Mouse (Mus musculus) embryonic facial prominence, embryonic 15.5 days (tissue): ENCODE measurements around the gene 1700001P01Rik. TPM values are rescaled to one million over a fixed set of nuclear protein-coding genes. Genes with fewer than 3 reads are reported as not detected.

Experiments used
- ATAC-seq: fragments of 200-750 bp; cut with Nextera tagmentation; 2 replicates; pipeline ENCODE4 v1.8.0; 2017; ENCODE audit warnings: low read depth, moderate TSS enrichment; ENCODE audit not compliant: insufficient number of reproducible peaks, low FRiP score, low TSS enrichment
- H3K27ac ChIP-seq: fragments of 300-500 bp; sonication (generic); replicated peaks from 2 replicates; pipeline ENCODE4 v1.5.1; 2015; ENCODE audit warnings: mild to moderate bottlenecking, inconsistent platforms
- H3K27me3 ChIP-seq: fragments of 300-500 bp; sonication (generic); 2 replicates; pipeline ENCODE4 v1.6.1; 2015; ENCODE audit warnings: inconsistent platforms
- H3K36me3 ChIP-seq: fragments of 300-500 bp; sonication (generic); 2 replicates; pipeline ENCODE4 v1.6.1; 2015; ENCODE audit warnings: mild to moderate bottlenecking, inconsistent platforms
- H3K4me1 ChIP-seq: fragments of 300-500 bp; sonication (generic); 2 replicates; pipeline ENCODE4 v1.6.1; 2015; ENCODE audit warnings: inconsistent platforms
- H3K4me2 ChIP-seq: fragments of 300-500 bp; sonication (generic); replicated peaks from 2 replicates; pipeline ENCODE4 v1.6.1; 2015; ENCODE audit warnings: mild to moderate bottlenecking, inconsistent platforms
- H3K4me3 ChIP-seq: fragments of 300-500 bp; sonication (generic); replicated peaks from 2 replicates; pipeline ENCODE4 v1.5.1; 2015; ENCODE audit warnings: mild to moderate bottlenecking, inconsistent platforms
- H3K9ac ChIP-seq: fragments of 300-500 bp; sonication (generic); 2 replicates; pipeline ENCODE4 v1.6.1; 2015; ENCODE audit warnings: inconsistent platforms
- H3K9me3 ChIP-seq: fragments of 300-500 bp; sonication (generic); replicated peaks from 2 replicates; pipeline ENCODE4 v1.6.1; 2016; ENCODE audit warnings: inconsistent platforms
- WGBS: fragments of 180-500 bp; shearing (Covaris S2); methylation state at CpG from one replicate; pipeline ENCODE4 v1.1.7; 2015; 5-methylcytosine and 5-hydroxymethylcytosine counted together
- polyA plus RNA-seq: library from polyadenylated mRNA; unstranded; fragments of >200 nt; fragmentation: Nextera tagmentation; extraction: Ambion mirVana; gene quantifications from 2 replicates; pipeline ENCODE4 v1.2.1, GENCODE M21; 2015

The 1700001P01Rik gene
- polyA plus RNA-seq, 1 experiment from 2014 or later, result 0.95 TPM

DNA sequence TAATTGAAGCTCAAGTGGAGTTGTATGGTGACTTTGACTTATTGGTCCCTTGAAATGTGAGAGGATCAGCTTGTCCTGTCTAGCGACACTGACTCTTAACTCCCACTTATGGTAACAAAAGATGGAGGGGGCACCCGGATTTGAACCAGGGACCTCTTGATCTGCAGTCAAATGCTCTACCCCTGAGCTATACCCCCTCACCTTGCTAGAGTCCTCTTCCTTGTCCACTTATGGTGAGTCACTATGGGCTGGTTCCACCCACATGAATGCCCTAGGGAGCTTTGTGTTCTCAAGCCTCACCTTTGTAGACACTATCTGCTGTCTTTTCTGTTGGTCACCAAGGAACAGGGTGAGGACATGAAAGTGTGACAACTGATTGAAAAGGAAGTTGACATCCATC is 6.0 kb downstream of the 1700001P01Rik start:
- H3K27me3 ChIP-seq, result no peaks in the 10 kb centered on the region
- ATAC-seq, result no peak
- H3K4me3 ChIP-seq, result no peak overlapping the region
- 34% methylated on average over 2 of the region's 2 CpGs for WGBS
- H3K36me3 ChIP-seq, result no peaks in the 10 kb centered on the region
- H3K9me3 ChIP-seq, result no peaks in the 10 kb centered on the region
- H3K27ac ChIP-seq, result no peak overlapping the region
- H3K4me2 ChIP-seq, result no peak overlapping the region
- H3K4me1 ChIP-seq, result peaks cover 15% of the 10 kb centered on the region
- no peak overlapping the region for H3K9ac ChIP-seq

DNA sequence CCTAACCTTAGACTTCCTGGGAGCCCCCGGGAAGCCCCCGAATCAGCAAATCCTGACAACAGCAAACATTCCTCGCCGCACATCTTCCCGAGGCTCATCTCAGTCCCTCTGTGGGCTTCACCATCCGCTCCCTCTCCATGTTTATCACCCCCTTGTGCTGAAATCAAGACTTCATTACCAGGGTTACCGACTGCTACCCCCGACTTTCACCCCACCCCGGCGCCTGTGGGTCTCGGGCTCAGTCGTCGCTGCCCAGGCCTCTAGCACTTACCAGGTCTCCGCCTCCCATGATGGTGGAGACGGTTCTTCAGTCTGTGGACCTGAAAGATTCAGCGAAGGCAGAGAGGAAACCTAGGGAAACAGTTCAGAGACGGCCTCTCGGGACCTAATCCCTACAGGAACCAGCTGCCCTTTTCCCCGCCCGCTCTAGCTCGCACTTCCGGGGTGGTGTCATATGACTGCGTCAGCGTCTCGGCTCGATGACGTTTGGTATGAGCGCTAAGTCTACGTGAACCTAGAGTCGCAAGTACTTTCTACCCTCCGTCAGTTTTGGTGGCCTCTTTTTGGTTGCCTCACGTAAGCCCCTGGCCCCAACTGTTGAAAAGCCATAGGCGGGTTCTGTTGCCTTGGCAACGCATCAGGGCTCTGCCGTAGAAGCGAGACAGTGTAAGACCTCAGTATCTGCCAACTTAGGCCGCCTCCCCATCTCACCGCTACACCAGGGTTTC is 9.4 kb downstream of the 1700001P01Rik start, which contains the start of gene Cwc25:
Gene Cwc25 (minus strand): TSS at position 403 of the 728 bp plus-strand sequence.
- Histone ChIP-seq H3K4me3 (peak within 1 kb of the TSS; percentile 77), H3K4me1 (peaks cover 20% of the 10 kb centered on the region), H3K36me3 (peaks cover 23% of the 10 kb centered on the region), H3K27me3 (no peaks in the 10 kb centered on the region), H3K4me2 (peak within 1 kb of the TSS; percentile 68), H3K9me3 (no peaks in the 10 kb centered on the region), H3K27ac (peak within 1 kb of the TSS; percentile 95), H3K9ac (peak within 1 kb of the TSS; percentile 83)
- under 1% methylated on average over 38 of the region's 38 CpGs for WGBS
- ATAC-seq, result peak; percentile 90

DNA sequence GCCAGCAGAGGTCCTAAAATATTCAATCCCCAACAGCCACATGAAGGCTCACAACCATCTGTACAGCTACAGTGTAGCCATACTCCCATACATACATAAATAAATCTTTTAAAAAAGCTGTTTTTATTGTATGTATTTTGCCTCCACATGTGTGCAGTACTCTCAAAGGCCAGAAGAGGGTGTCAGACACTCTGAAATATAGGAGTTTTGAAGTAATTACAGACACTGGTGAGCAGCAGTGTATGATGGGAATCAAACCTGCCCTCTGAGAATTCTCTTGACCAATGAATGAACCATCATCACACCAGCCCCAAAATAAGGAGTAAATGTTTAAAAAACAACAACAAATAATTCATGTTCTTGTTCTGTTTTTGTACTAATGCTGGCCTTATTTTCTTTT is 14.1 kb downstream of the 1700001P01Rik start:
- H3K4me1 ChIP-seq, result peaks cover 17% of the 10 kb centered on the region
- H3K27me3 ChIP-seq, result no peaks in the 10 kb centered on the region
- peaks cover 65% of the 10 kb centered on the region for H3K36me3 ChIP-seq
- H3K27ac ChIP-seq, result no peak overlapping the region
- no peaks in the 10 kb centered on the region for H3K9me3 ChIP-seq
- no peak overlapping the region for H3K4me3 ChIP-seq
- no peak for ATAC-seq
- H3K9ac ChIP-seq, result no peak overlapping the region
- no peak overlapping the region for H3K4me2 ChIP-seq

DNA sequence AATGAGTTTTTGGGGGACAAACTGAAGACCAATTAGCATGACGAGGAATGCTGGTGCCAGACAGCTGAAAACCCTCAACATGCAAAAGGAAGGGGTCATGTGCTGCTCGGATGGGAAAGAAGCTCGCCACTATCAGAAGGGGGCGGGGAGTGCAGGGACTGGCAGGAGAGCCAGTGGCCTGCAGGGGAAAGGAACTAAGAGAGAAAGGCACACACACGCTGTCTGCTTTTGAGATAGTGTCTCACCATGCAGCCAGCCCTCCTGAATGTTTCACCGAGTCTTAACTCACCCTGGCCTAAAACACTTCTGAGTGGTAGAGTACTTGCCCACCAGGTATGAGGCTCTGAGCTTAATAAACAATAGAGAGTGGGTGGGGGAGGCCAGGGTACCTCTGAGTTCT is 16.8 kb downstream of the 1700001P01Rik start:
- no peaks in the 10 kb centered on the region for H3K9me3 ChIP-seq
- H3K4me1 ChIP-seq, result no peaks in the 10 kb centered on the region
- no peak for ATAC-seq
- H3K27me3 ChIP-seq, result no peaks in the 10 kb centered on the region
- H3K27ac ChIP-seq, result no peak overlapping the region
- no peak overlapping the region for H3K4me2 ChIP-seq
- H3K9ac ChIP-seq, result no peak overlapping the region
- H3K36me3 ChIP-seq, result peaks cover 87% of the 10 kb centered on the region
- WGBS, result 85% methylated on average over 6 of the region's 6 CpGs
- H3K4me3 ChIP-seq, result no peak overlapping the region

DNA sequence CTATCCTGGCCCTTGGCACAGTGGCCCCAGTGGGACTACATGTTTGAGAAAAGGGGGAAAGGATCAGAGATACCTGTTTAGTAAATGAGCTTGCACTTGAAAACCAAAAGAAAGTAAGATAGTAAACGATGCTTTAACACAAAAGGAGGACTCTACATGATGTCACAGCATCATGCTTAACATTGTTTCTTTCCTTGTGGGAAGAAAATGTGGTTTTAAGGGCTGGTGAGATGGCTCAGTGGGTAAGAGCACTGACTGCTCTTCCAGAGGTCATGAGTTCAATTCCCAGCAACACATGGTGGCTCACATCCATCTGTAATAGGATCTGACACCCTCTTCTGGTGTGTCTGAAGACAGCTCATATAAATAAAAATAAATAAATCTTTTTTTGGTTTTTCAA is 17.6 kb downstream of the 1700001P01Rik start:
- Histone ChIP-seq H3K4me1 (no peaks in the 10 kb centered on the region), H3K4me3 (no peak overlapping the region), H3K9me3 (no peaks in the 10 kb centered on the region), H3K27ac (no peak overlapping the region), H3K36me3 (peaks cover 91% of the 10 kb centered on the region), H3K9ac (no peak overlapping the region), H3K4me2 (no peak overlapping the region), H3K27me3 (no peaks in the 10 kb centered on the region)
- no peak for ATAC-seq
- 97% methylated on average over 1 of the region's 1 CpGs for WGBS

DNA sequence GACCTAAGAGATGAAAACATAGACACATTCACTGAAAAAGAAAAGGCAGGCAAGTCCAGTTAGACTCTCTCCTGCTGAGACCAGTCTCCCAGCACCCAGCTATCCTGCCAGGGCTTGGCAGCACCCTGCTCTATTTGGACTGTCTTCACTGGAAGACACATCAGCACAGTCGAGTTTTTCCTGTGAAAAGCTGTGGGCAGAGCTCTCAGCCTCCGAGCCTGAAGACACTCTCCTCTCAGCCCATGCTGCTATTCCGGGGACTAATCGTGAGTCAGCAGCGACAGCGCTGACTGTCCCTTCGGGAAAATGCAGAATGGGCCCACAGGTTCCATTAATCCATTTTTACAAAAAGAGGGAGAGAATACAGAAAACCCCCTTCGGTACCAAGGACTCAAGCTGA is 22.4 kb downstream of the 1700001P01Rik start:
- Histone ChIP-seq H3K9me3 (no peaks in the 10 kb centered on the region), H3K27me3 (no peaks in the 10 kb centered on the region), H3K36me3 (peaks cover 91% of the 10 kb centered on the region), H3K4me1 (no peaks in the 10 kb centered on the region), H3K27ac (no peak overlapping the region), H3K4me2 (no peak overlapping the region), H3K9ac (no peak overlapping the region), H3K4me3 (no peak overlapping the region)
- ATAC-seq, result no peak
- 93% methylated on average over 8 of the region's 8 CpGs for whole genome bisulfite sequencing

DNA sequence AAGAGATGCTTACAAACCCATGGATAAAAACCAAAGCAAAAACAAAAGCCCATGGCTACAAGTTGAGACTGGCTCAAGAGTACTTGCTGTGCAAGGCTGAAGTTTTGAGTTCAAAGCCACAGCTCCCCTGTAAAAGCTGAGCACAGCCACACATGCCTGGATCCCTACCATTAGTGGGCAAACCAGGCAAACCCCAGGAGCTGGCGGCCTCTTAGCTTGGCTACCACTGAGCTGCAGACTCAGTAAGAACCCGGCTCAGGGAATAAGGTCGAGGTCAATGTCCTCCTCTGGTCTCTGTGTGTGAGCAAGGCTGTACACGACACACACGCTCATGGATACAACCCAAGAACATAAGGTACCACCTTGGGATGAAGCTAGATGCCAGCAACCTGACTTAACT is 27.2 kb downstream of the 1700001P01Rik start:
- 90% methylated on average over 5 of the region's 5 CpGs for WGBS
- H3K4me3 ChIP-seq, result no peak overlapping the region
- H3K9me3 ChIP-seq, result no peaks in the 10 kb centered on the region
- no peak overlapping the region for H3K4me2 ChIP-seq
- H3K27ac ChIP-seq, result no peak overlapping the region
- peaks cover 8% of the 10 kb centered on the region for H3K4me1 ChIP-seq
- no peak overlapping the region for H3K9ac ChIP-seq
- ATAC-seq, result no peak
- peaks cover 72% of the 10 kb centered on the region for H3K36me3 ChIP-seq
- H3K27me3 ChIP-seq, result no peaks in the 10 kb centered on the region

DNA sequence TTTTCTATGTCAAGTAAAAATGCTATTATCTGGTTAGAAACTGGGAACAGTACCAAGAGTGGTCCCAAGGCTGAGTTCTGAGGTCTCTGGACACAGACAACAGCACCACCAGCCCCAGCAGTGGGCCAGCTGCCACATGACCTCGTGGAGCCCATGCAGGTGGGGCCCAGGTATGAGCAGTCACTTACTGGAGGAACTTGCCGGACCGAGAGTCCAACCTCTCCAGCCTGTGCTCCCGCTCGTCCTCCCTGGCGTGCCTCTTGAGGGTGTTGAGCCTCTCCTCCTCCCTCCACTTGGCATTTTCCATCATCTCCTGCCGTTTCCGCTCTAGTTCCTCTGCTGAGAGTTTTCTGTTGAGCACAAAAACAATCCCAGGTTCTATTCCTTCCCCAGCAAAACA is 27.9 kb downstream of the 1700001P01Rik start:
- Histone ChIP-seq H3K36me3 (peaks cover 65% of the 10 kb centered on the region), H3K9me3 (no peaks in the 10 kb centered on the region)

DNA sequence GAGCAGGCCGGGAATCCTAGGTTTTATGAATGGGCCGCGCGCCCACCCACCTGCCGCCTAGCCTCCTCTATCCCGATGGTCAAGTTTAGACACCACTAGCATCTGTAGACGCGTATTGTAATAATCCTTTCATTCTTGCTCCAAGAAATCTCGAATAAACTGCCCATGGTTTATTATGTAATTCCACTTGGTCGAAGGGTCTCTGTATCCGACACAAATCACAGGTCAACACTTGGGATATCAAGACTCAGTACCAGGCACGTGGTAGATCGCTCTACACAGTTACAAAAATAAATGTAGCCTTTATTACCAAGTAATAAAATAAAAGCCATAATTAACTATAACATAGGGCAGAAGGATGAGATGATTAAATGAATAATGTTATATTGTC is 30.4 kb downstream of the 1700001P01Rik start:
- Histone ChIP-seq H3K4me3 (peak overlapping the region; percentile 73), H3K9ac (no peak overlapping the region), H3K27ac (no peak overlapping the region), H3K36me3 (peaks cover 43% of the 10 kb centered on the region), H3K27me3 (no peaks in the 10 kb centered on the region), H3K4me1 (peaks cover 27% of the 10 kb centered on the region), H3K4me2 (peak overlapping the region; percentile 51), H3K9me3 (no peaks in the 10 kb centered on the region)
- no peak for ATAC-seq
- 10% methylated on average over 13 of the region's 13 CpGs for WGBS

More for the DNA sequence above, 27.9 kb downstream of the 1700001P01Rik start:
- no peaks in the 10 kb centered on the region for H3K27me3 ChIP-seq
- no peak overlapping the region for H3K4me2 ChIP-seq
- H3K4me3 ChIP-seq, result no peak overlapping the region
- WGBS, result 84% methylated on average over 8 of the region's 8 CpGs
- H3K27ac ChIP-seq, result no peak overlapping the region
- no peak overlapping the region for H3K9ac ChIP-seq
- ATAC-seq, result no peak
- H3K4me1 ChIP-seq, result peaks cover 15% of the 10 kb centered on the region

DNA sequence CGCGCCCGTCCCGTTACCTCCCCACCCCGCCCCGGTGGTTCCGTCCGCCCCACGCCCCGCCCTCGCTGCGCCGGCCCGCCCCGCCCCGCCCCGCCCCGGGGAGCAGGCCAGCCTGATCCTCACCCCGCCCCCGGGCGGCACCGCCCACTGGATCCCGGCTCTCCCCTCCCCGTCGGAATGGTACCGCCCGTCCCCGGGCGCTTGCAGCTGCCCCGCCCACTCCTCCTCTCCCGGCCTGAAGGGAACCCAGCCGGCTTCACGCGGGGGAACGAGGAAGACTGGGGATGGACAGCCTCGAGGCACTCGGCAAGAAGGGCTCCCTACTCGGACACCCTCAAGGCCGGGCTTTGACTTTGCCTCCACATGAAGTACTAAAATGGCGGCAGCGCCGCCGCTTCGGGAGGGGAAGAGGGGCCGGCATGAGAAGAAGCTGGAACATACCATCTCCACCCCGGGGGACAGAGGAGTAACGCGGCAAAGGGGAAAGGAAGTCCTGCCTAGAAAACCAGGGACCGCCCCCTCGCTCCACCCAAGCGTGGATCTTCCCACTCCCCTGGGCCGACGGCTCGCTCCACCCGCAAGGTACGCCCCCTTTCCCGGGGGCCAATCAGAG is 30.9 kb downstream of the 1700001P01Rik start:
- peak overlapping the region; percentile 97 for H3K27ac ChIP-seq
- peaks cover 32% of the 10 kb centered on the region for H3K4me1 ChIP-seq
- H3K9me3 ChIP-seq, result no peaks in the 10 kb centered on the region
- H3K4me2 ChIP-seq, result peak overlapping the region; percentile 61
- H3K36me3 ChIP-seq, result peaks cover 38% of the 10 kb centered on the region
- H3K9ac ChIP-seq, result peak overlapping the region; percentile 74
- WGBS, result under 1% methylated on average over 44 of the region's 57 CpGs
- H3K27me3 ChIP-seq, result no peaks in the 10 kb centered on the region
- ATAC-seq, result peak; percentile 96
- H3K4me3 ChIP-seq, result peak overlapping the region; percentile 73

DNA sequence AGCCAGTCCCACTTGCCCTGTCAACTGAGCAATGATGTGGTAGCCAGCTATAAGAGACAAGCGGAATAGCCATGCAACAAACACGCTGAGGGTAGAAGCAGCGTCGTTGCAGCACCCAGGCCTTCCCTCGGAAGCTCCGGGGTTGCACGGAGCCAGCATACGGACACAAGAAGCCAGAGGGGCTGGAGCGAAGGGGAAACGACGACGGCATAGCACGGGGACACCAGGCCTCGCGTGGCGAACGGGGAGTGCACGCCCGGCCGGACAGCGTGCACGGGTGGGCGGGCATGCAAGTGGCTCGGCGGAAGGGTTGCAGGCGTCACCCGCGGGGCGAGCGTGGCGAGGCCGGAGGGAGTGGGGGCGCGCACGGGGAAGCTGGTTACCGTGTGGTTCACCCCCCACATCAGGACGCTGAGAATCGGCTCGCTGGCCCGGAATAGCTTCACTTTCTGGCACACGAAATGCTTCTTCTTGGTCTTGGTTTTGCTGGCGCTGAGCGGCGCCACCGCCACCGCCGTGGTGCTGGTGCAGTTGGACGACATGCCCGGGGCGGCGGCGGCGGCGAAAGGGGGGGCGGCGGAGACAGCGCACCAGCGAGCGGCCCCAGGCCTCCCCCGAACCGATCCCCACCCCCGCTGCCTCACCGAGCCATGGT is 31.5 kb downstream of the 1700001P01Rik start, which contains the start of gene Pip4k2b:
Gene Pip4k2b (minus strand): TSS at position 642 of the 655 bp plus-strand sequence.
- H3K9me3 ChIP-seq, result no peaks in the 10 kb centered on the region
- peak within 1 kb of the TSS; percentile 97 for H3K27ac ChIP-seq
- WGBS, result under 1% methylated on average over 57 of the region's 63 CpGs
- peak; percentile 31 for ATAC-seq
- peaks cover 34% of the 10 kb centered on the region for H3K4me1 ChIP-seq
- H3K9ac ChIP-seq, result peak within 1 kb of the TSS; percentile 81
- H3K4me3 ChIP-seq, result peak within 1 kb of the TSS; percentile 73
- H3K4me2 ChIP-seq, result peak within 1 kb of the TSS; percentile 61
- peaks cover 32% of the 10 kb centered on the region for H3K36me3 ChIP-seq
- H3K27me3 ChIP-seq, result no peaks in the 10 kb centered on the region
